Mouse (Mus musculus): ENCODE results near the gene Adcy9.

DNA sequence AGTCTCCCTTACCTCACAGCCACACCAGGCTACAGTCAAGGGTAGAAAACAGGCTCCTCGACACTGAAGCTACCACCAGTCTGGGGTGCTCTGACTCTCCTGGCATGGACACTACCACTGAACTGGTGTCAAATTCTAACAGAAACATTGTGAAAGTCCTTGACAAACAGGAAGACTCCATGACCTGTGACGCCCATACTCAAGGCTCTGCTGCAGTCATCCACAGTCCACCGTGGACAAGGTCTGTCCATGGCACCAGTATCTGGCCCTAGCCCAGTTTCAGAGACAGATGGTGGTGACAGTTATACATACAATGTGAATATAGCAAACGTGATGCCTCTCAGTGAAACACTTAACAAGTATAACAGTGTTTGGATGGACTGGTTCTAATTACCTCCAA is 11.5 kb upstream of the Adcy9 start:
- no peak for TF ChIP-seq POLR2A (IDR thresholded peaks at IDR 0.05; ENCODE audit: borderline replicate concordance, extremely low read depth, insufficient read depth, insufficient read length, poor library complexity, severe bottlenecking)
- no peak for TF ChIP-seq CTCF (IDR thresholded peaks at IDR 0.05; ENCODE audit: borderline replicate concordance, extremely low read depth, insufficient read depth, insufficient read length)
